Mouse (Mus musculus) layer of hippocampus, adult 9-10 months (tissue): ENCODE results near the gene Mtg2.

Source experiments
- DNase-seq: peaks from one replicate; pipeline ENCODE4 v3.0.0; 2022; ENCODE audit warnings: low spot score

Gene Mtg2

GRCm38 (mm10) chr2:180105441-180106190 is 35.2 kb downstream of the Mtg2 start:
- no peak for DNase-seq

GRCm38 (mm10) chr2:180107081-180107480 is 36.7 kb downstream of the Mtg2 start:
- DNase-seq = no peak

GRCm38 (mm10) chr2:180108285-180108684 is 37.9 kb downstream of the Mtg2 start:
- no peak for DNase-seq

- DNase-seq = no peak
Observed at GRCm38 (mm10) chr2:180113909-180114890, 43.8 kb downstream of the Mtg2 start.

GRCm38 (mm10) chr2:180115279-180115678 is 44.9 kb downstream of the Mtg2 start:
- no peak for DNase-seq

GRCm38 (mm10) chr2:180116081-180116493 is 45.7 kb downstream of the Mtg2 start:
- DNase-seq = no peak

- no peak for DNase-seq
Observed at GRCm38 (mm10) chr2:180116741-180117484, 46.5 kb downstream of the Mtg2 start.

GRCm38 (mm10) chr2:180117485-180118194 is 47.3 kb downstream of the Mtg2 start:
- no peak for DNase-seq

- DNase-seq = peak; percentile 97
Observed at GRCm38 (mm10) chr2:180118661-180119438, 48.5 kb downstream of the Mtg2 start, which contains the start of gene Osbpl2. TSS of gene Osbpl2 (plus strand) at chr2:180119306.

GRCm38 (mm10) chr2:180119439-180120291 is 49.3 kb downstream of the Mtg2 start:
- DNase-seq = no peak

- no peak for DNase-seq
Observed at GRCm38 (mm10) chr2:180120292-180120761, 49.9 kb downstream of the Mtg2 start.

GRCm38 (mm10) chr2:180124192-180124591 is 53.8 kb downstream of the Mtg2 start:
- no peak for DNase-seq

GRCm38 (mm10) chr2:180126195-180126594 is 55.8 kb downstream of the Mtg2 start:
- no peak for DNase-seq

GRCm38 (mm10) chr2:180127675-180128074 is 57.3 kb downstream of the Mtg2 start:
- no peak for DNase-seq

GRCm38 (mm10) chr2:180133231-180133630 is 62.8 kb downstream of the Mtg2 start:
- no peak for DNase-seq

- DNase-seq = no peak
Observed at GRCm38 (mm10) chr2:180133911-180134310, 63.5 kb downstream of the Mtg2 start.

- no peak for DNase-seq
Observed at GRCm38 (mm10) chr2:180135414-180135813, 65.0 kb downstream of the Mtg2 start.
